Mouse (Mus musculus) brown adipose tissue, adult 24 weeks (tissue): ENCODE results near the gene Cldn14. TPM values are rescaled to one million over a fixed set of nuclear protein-coding genes. Genes with fewer than 3 reads are reported as not detected.

Experiments used
- H3K27ac ChIP-seq: fragments of 200-500 bp; replicated peaks from 2 replicates; pipeline ENCODE4 v1.5.1; 2012; ENCODE audit warnings: low read depth, mild to moderate bottlenecking, low read length
- H3K4me1 ChIP-seq: fragments of 200-500 bp; 2 replicates; pipeline ENCODE4 v1.6.1; 2012; ENCODE audit warnings: low read length, mixed read lengths; ENCODE audit not compliant: control insufficient read depth, insufficient read depth, insufficient read length
- H3K4me3 ChIP-seq: fragments of 200-500 bp; 2 replicates; pipeline ENCODE4 v1.5.1; 2012; ENCODE audit warnings: low read depth, mild to moderate bottlenecking, low read length, moderate library complexity; ENCODE audit not compliant: insufficient read depth
- polyA plus RNA-seq: library from polyadenylated mRNA; stranded (reverse); fragments of >200 nt; gene quantifications from 2 replicates; pipeline ENCODE4 v1.2.4, GENCODE M21; 2012; ENCODE audit not compliant: missing spikeins, insufficient read depth, insufficient read length

Gene Cldn14
- polyA plus RNA-seq, 1 experiment = not detected

DNA sequence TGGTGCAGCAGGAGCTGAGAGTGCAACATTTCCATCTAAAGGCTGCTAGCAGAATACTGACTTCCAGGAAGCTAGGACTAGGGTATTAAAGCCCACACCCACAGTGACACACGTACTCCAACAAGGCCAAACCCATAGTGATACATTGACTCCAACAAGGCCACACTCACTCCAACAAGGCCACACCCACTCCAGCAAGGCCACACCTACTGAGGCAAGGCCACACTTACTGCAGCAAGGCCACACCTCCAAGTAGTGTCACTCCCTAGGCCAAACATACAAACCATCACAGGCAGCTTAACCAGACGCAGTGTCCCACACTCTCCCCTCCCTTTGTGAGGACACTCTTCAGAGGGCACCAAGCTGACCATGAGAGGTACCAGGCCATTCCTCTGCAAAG, 29.3 kb downstream of the Cldn14 start:
- Histone ChIP-seq H3K4me1 (no peaks in the 10 kb centered on the region), H3K27ac (no peak overlapping the region), H3K4me3 (no peak overlapping the region)

DNA sequence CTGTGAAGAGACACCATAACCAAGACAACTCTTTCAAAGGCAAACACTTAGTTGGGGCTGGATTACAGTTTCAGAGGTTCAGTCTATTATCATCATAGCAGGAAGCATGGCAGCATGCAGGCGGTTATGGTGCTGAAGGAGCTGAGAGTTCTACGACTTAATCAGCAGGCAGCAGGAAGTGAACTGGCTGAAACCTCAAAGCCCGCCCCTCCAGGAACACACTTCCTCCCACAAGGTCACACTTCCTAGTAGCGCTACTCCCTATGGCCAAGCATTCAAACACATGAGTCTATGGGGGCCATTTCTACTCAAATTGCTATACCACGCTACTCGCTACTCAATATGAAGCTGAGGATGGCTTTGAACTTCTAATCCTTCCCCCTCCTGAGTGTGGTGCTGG, 31.1 kb downstream of the Cldn14 start:
- Histone ChIP-seq H3K4me3 (no peak overlapping the region), H3K4me1 (no peaks in the 10 kb centered on the region), H3K27ac (no peak overlapping the region)

DNA sequence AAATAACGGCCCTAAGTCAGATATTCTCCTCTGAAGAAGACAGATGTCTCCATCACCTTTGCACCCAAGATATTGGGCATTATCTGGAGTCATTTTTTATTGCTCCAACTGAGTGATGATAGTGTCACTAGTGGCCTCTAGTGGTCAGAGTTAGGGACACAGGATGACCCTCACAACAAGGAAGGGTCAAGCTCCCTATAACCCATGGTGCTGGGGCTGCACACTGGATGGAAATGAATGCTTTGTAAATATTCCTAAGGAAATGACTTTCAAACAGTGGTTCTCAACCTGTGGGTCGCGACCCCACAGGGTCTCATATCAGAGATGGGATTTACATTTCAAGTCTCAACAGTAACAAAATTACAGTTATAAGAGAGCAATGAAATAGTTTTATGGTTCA, 31.7 kb downstream of the Cldn14 start:
- H3K4me1 ChIP-seq = no peaks in the 10 kb centered on the region
- no peak overlapping the region for H3K27ac ChIP-seq
- H3K4me3 ChIP-seq = no peak overlapping the region

DNA sequence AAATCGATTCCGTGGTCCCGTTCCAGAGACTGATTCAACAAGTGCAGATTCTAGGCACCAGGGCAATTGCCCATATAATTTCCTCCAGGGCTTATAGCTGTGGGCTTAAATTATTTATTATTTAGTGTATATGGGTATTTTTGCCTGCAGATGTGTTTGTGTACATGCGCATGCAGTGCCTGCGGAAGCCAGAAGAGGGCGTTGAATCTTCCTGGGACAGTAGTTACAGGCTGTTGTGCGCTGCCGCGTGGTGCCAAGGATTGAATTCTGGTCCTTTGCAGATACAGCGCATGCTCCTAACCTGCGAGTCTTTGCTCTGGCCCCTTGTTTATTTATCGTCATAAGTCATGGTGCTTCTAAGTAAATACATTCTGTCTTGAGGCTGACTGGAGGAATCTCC, 33.2 kb downstream of the Cldn14 start:
- Histone ChIP-seq H3K4me1 (no peaks in the 10 kb centered on the region), H3K27ac (no peak overlapping the region), H3K4me3 (no peak overlapping the region)

DNA sequence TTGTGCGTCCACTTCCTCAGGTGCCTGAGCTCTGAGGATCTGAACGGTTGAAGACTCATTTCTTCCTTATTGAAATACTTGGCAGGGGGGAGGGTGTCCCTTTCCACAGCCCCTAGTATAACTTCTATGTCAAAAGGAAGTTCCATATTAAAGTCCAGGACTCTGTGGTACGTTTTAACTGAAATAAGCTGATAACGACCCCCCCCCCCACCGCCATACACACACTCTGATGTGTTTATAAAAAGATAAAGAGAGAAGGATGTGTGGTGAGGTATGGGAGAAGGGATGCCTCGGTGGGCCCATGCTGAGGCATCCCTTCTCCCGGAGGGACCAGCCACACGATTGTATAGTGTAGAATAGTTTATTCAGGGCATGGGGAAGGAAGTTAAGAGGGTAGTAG, 34.4 kb downstream of the Cldn14 start:
- no peak overlapping the region for H3K27ac ChIP-seq
- H3K4me1 ChIP-seq = no peaks in the 10 kb centered on the region
- H3K4me3 ChIP-seq = no peak overlapping the region

DNA sequence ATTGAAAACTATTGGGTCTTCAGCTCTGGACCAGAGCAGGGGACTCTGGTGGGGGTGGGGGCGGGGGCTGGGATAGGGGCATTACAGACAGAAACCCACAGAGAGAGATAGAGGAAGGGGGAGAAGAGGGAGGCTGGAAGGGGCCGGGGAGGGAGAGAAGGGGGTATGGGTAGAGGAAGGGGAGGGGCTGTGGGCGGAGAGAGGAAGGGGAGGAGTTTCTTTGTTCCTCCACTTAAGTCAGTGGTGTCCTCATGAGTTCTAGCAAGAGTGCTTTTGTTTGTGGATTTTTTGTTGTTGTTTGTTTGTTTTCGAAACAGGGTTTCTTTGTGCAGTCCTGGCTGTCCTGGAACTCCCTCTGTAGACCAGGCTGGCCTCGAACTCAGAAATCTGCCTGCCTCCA, 35.1 kb downstream of the Cldn14 start:
- Histone ChIP-seq H3K4me1 (no peaks in the 10 kb centered on the region), H3K4me3 (peak overlapping the region; percentile 50), H3K27ac (no peak overlapping the region)

DNA sequence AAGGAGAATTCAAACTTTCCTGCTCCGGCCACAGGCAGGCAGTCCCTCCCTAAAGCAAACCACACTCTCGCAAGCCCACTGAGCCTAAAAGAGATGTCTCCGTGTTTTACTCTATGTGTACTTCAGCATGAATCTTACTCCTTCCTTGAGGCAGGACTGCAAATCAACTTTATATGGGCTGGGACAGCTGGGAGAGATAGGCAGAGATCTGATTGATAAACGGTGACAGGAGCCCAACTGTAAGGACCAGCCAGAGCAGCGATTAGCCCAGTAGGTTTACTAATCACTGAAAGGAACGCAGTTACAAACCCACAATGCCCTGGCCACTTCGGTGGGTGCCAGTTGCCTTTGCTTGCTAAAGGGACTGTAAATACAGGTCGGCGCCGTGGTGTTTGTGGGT, 35.5 kb downstream of the Cldn14 start:
- Histone ChIP-seq H3K4me3 (peak overlapping the region; percentile 50), H3K4me1 (no peaks in the 10 kb centered on the region), H3K27ac (no peak overlapping the region)

DNA sequence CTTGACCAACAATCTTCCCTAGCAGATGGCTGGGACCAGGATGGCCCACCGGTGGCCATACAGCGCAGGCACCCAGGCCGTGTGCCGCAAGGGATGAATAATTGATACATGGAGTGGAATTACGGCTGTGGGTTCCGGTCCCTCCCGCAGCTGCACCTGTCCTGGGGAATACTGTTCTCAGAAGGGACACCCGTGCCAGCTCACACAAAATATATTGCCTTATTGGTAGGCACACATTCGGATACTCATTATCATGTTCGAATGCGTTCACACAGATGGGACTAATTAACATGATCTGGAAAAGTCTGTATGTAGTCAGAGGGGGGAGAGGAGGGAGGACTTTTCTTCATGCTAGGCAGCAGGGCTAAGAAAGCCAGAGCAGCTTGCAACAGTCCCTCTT, 37.6 kb downstream of the Cldn14 start:
- H3K27ac ChIP-seq = no peak overlapping the region
- no peak overlapping the region for H3K4me3 ChIP-seq
- peaks cover 1% of the 10 kb centered on the region; the same call in 1 of the 2 replicates for H3K4me1 ChIP-seq

DNA sequence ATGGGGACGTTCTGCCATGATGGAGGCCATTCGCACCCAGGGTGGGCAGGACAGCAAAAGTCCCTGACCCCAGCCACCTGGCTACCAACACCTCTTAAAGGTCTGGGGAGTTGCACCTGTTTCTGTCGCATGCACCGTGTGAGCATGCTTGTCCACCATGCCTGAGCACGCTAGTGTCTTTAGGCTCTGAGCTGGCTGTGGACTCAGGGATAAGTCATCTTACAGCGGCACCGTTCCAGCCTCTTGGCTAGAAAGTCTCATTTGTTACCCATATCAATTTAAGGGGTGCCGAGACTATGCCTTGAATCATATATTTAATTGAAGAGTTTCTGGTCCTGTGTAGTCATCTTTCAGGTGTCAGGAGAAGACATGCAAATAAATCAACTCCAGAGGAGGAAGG, 40.7 kb downstream of the Cldn14 start:
- H3K4me3 ChIP-seq = no peak overlapping the region
- no peak overlapping the region for H3K27ac ChIP-seq
- peaks cover 3% of the 10 kb centered on the region; the same call in 1 of the 2 replicates for H3K4me1 ChIP-seq

DNA sequence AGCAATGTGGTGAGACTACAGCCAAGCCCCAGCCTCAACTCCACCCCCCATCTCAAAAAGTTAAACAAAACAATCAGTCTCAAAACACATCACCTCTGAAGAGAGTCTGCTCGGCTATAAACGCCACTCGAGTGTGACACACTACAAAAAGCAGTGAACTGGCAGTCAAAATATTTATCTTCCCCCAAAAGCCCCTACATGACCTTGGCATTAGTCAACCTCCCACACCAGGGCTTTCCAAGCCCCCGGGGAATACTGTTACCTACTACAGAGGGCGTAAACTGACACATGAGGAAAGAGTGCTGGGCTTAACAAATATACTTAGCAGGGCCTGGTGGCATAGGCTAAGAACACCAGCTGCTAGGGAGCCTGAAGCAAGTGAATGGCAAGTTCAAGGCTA, 46.4 kb downstream of the Cldn14 start:
- H3K4me1 ChIP-seq = peaks cover 3% of the 10 kb centered on the region; the same call in 1 of the 2 replicates
- H3K27ac ChIP-seq = no peak overlapping the region

DNA sequence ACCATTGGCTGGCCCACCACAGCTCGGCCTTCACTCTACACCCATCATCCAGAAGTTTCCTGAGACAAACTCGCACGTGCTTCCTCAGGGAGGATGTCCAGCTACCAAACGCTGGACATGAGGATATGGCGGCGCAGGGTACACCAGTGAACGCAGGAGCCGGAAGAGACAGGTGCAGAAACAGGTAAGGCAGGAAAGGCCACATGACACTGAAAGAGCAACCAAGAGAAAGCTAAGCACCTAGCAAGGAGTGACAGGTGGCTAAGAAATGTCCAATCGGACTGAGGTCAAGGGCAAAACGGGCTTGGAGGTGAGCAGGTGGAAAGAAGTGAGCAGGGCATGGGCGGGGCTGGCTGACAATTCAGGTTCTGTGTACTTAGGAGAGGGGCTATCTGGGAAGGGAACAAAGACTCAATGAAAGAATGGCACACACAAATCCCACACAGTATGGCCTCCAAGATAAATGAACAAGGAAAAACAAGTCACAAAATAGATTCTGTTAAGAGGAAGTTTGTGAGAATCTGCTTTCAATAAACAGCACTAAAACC, 47.5 kb downstream of the Cldn14 start:
- Histone ChIP-seq H3K4me3 (no peak overlapping the region), H3K4me1 (peaks cover 3% of the 10 kb centered on the region; the same call in 1 of the 2 replicates), H3K27ac (no peak overlapping the region)

More for the DNA sequence above, 46.4 kb downstream of the Cldn14 start:
- H3K4me3 ChIP-seq = no peak overlapping the region

DNA sequence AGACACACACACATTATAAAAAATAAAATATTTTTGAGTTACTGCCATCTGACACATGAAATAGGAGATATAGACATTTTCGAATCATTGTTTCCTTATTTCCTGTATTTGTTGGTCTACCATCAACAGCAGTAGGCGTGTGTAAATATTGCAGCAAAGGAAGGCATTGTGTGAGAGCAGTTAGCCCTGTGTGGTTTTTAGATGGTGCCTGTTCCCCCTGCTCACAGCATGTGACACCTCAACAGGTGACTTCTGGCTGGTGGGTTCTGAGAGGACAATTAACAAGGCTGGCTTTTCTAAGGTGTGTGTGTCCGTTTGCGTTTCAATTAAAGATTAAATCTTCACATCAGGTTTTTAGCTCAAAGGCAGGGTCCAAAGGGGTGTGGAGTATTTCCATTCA, 48.1 kb downstream of the Cldn14 start:
- Histone ChIP-seq H3K4me1 (no peaks in the 10 kb centered on the region; the same call in 1 of the 2 replicates), H3K27ac (no peak overlapping the region), H3K4me3 (no peak overlapping the region)

DNA sequence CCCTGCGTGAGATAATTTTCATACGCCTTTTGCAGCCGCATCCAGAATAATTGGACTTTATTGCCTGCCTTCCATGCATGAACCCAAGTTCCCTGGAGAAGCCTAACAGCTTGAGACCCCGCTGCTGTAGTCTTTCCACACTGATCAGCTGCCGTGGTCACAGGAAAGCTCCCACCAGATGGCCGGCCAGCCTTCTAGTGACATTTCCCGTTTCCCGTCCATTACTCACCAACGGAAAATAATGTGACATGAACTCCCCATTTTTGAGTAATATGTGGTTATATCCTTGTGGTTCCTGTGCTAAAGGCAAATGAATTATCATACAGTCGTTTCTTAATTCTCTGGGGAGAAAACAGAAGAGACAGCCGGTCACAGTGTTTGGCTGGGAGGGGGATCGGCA, 51.2 kb downstream of the Cldn14 start:
- Histone ChIP-seq H3K4me3 (no peak overlapping the region), H3K4me1 (no peaks in the 10 kb centered on the region)

DNA sequence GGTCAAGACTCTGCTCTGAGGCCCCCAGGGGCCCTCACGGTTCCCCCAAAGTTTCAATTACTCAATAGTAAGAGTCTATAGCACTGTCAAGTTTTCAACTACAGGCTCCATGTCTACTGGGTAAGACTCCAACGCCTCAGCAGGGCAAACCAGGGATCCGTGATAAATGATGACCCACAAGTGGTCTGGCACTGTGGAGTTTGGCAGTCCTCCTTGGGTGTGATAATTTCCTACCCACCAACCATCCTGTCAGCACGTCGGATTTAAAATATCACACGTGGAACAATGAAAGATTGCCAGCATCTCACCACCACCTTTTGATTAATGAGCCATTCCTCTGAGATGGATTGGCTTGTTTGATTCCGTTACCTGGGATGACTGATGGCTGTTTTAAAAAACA, 51.7 kb downstream of the Cldn14 start:
- Histone ChIP-seq H3K4me3 (no peak overlapping the region), H3K27ac (no peak overlapping the region), H3K4me1 (no peaks in the 10 kb centered on the region)

More for the DNA sequence above, 51.2 kb downstream of the Cldn14 start:
- no peak overlapping the region for H3K27ac ChIP-seq

DNA sequence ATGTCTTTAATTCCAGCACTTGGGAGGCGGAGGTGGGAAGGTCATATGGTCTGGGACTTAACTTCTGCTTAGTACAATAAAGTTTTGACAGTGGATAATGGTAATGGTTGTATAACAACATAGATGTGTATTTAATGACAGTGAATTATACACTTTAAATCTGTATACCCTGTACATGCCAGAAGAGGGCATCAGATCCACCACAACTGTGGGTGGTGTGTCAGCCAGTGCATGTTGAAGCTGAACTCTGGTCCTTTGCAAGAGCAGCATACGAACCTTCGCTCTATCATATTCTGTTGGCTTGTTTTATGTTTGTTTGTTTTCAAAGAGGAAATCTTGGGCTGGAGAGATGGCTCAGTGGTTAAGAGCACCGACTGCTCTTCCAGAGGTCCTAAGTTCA, 61.2 kb downstream of the Cldn14 start:
- Histone ChIP-seq H3K4me1 (no peaks in the 10 kb centered on the region), H3K4me3 (no peak overlapping the region), H3K27ac (no peak overlapping the region)

DNA sequence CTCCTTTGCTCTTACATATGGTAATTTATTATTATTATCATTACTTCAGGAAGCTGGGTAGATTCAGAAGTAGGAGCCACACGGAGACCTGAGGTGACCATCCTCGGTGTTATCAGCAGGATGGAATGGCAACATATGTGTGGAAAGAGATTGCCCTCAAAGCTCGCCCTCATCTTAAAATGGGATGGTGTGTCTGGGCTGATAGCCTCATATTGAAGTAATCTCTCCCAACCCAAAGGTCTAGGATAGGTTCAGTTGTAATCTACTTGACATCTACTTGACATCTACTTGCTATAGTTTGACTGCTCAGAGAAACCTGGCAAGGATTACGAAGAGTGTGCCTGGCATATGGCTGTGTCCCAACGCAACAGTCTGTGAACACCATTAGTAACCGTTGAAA, 64.3 kb downstream of the Cldn14 start:
- H3K4me3 ChIP-seq = no peak overlapping the region
- no peak overlapping the region for H3K27ac ChIP-seq
- H3K4me1 ChIP-seq = no peaks in the 10 kb centered on the region
